Mouse (Mus musculus): ENCODE data around the gene Prkcd.

DNA sequence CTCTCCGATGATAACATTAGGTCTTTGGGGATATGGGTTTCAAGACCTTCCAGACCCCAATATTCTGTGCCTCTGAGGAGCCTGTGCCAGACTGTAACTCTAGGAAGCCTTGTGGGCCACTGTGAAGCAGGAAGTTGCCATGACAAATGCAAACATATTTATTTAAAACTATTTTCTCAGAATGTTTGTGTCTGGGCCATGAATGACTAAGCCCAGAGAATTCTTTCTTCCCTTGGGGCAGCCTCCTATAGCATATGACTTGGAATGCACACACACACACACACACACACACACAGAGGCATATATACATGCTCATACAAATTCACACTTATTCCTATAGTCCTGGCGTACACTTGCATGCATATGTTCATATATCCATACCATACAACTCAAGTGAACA, 18.0 kb upstream of the Prkcd start:
- TF ChIP-seq CTCF (IDR thresholded peaks at IDR 0.05; ENCODE audit: low read depth, low read length), result no peak
- no peak for TF ChIP-seq POLR2A (IDR thresholded peaks at IDR 0.05; ENCODE audit: insufficient read depth, low read length)
- no peak for TF ChIP-seq EP300 (IDR thresholded peaks at IDR 0.05; ENCODE audit: insufficient read depth, low read depth, low read length)
